Mouse (Mus musculus) hindbrain, embryonic 12.5 days (tissue): Measurements from ENCODE around the gene Utrn. TPM values are rescaled to one million over a fixed set of nuclear protein-coding genes. Genes with fewer than 3 reads are reported as not detected.

ENCODE experiments used
- ATAC-seq: fragments of 200-750 bp; cut with Nextera tagmentation; 2 replicates; pipeline ENCODE4 v1.8.0; 2017; ENCODE audit warnings: moderate TSS enrichment; ENCODE audit not compliant: low FRiP score
- H3K27ac ChIP-seq: fragments of 300-500 bp; sonication (generic); 2 replicates; pipeline ENCODE4 v1.5.1; 2016; ENCODE audit warnings: mild to moderate bottlenecking
- H3K27me3 ChIP-seq: fragments of 300-500 bp; sonication (generic); 2 replicates; pipeline ENCODE4 v1.6.1; 2016; ENCODE audit warnings: mild to moderate bottlenecking
- H3K36me3 ChIP-seq: fragments of 300-500 bp; sonication (generic); 2 replicates; pipeline ENCODE4 v1.6.1; 2016; ENCODE audit warnings: mild to moderate bottlenecking
- H3K4me1 ChIP-seq: fragments of 300-500 bp; sonication (generic); 2 replicates; pipeline ENCODE4 v1.6.1; 2016
- H3K4me2 ChIP-seq: fragments of 300-500 bp; sonication (generic); replicated peaks from 2 replicates; pipeline ENCODE4 v1.6.1; 2016; ENCODE audit warnings: mild to moderate bottlenecking
- H3K4me3 ChIP-seq: fragments of 300-500 bp; sonication (generic); 2 replicates; pipeline ENCODE4 v1.5.1; 2016; ENCODE audit warnings: mild to moderate bottlenecking
- H3K9ac ChIP-seq: fragments of 300-500 bp; sonication (generic); 2 replicates; pipeline ENCODE4 v1.6.1; 2016; ENCODE audit warnings: mild to moderate bottlenecking, moderate library complexity
- H3K9me3 ChIP-seq: fragments of 300-500 bp; sonication (generic); replicated peaks from 2 replicates; pipeline ENCODE4 v1.6.1; 2016; ENCODE audit warnings: mild to moderate bottlenecking
- WGBS: fragments of 180-500 bp; shearing (Covaris S2); methylation state at CpG from one replicate; pipeline ENCODE4 v1.1.7; 2016; 5-methylcytosine and 5-hydroxymethylcytosine counted together
- polyA plus RNA-seq: library from polyadenylated mRNA; unstranded; fragments of >200 nt; fragmentation: Nextera tagmentation; extraction: Ambion mirVana; gene quantifications from 2 replicates; pipeline ENCODE4 v1.2.1, GENCODE M21; 2016

The Utrn gene
- polyA plus RNA-seq, 1 experiment from 2014 or later, result 56.0 TPM

DNA sequence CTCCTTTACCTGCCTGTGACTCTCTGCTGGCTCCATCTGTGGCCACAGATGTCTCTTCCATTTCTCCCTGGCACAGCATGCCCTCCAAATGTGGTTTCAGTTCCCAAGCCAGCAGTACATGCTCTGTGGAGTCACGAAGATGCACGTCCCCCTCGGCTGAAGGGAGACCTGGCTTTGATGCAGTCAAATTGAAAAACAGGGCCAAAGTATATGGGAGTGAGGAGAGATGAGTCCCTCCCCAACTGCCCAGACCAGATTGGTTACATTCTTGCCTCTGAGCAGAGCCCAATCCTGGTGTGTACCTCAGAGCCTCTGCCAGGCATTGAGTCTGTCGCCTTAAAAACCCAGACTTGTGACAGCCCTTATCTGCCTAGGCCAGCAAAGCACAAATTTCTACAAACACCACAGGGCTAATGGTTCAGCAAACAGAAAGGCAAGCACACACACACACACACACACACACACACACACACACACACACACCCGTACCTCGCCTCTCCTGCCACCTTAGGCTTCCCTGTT lies 42.3 kb downstream of the Utrn start:
- no peak overlapping the region for H3K4me3 ChIP-seq
- H3K4me2 ChIP-seq, result no peak overlapping the region
- no peak overlapping the region for H3K27ac ChIP-seq
- H3K9me3 ChIP-seq, result no peaks in the 10 kb centered on the region
- WGBS, result 63% methylated on average over 6 of the region's 6 CpGs
- no peak overlapping the region for H3K9ac ChIP-seq
- H3K36me3 ChIP-seq, result no peaks in the 10 kb centered on the region
- no peaks in the 10 kb centered on the region for H3K27me3 ChIP-seq
- peaks cover 3% of the 10 kb centered on the region; the same call in 1 of the 2 replicates for H3K4me1 ChIP-seq
- ATAC-seq, result no peak

GRCm38 (mm10) chr10:12824386-12824785 lies 44.8 kb downstream of the Utrn start:
- no peaks in the 10 kb centered on the region for H3K27me3 ChIP-seq
- H3K9ac ChIP-seq, result no peak overlapping the region
- ATAC-seq, result no peak
- H3K4me1 ChIP-seq, result peaks cover 3% of the 10 kb centered on the region; the same call in 1 of the 2 replicates
- no peak overlapping the region for H3K27ac ChIP-seq
- 43% methylated on average over 4 of the region's 4 CpGs for WGBS
- H3K9me3 ChIP-seq, result no peaks in the 10 kb centered on the region
- no peaks in the 10 kb centered on the region for H3K36me3 ChIP-seq
- no peak overlapping the region for H3K4me3 ChIP-seq
- H3K4me2 ChIP-seq, result no peak overlapping the region

GRCm38 (mm10) chr10:12823437-12824219 lies 45.5 kb downstream of the Utrn start:
- Histone ChIP-seq H3K27me3 (no peaks in the 10 kb centered on the region), H3K27ac (no peak overlapping the region), H3K4me3 (no peak overlapping the region), H3K9me3 (no peaks in the 10 kb centered on the region), H3K36me3 (no peaks in the 10 kb centered on the region), H3K4me2 (no peak overlapping the region), H3K9ac (no peak overlapping the region), H3K4me1 (peaks cover 3% of the 10 kb centered on the region; the same call in 1 of the 2 replicates)
- no peak for ATAC-seq
- WGBS, result 82% methylated on average over 15 of the region's 15 CpGs

DNA sequence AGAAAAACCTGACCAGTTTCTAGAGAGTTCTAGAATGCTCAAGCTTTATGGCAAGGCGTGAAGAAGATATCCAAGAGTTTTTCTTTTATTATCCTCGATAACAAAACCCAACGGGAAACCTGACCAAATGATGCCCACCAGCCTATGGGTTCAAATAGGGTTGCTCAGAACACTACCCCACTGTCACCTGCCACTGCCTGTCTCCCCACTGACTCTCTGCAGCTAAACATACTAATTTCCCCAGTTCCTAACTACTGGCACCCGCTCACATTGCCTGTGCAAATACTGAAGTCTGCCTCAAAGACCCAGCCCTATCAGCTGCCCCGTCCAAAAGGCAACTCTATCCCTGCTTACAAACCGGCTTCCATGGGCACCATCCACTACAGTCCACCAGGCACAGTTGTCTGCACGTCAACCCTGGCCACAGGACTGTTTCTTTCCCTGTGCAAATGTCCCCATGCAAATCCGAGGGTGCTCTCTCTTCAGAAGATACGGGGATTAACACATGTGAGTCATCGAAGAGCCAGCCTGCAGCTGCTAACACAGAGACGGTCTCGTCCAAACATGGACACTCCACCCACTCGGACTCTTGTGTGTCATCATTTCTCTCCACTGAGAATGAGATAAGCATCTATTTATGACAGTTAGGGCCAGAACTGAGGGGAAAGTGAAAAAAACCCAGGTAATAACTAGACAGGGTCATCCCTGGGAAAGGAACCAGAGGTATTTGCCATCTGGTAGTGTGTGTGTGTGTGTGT lies 48.0 kb downstream of the Utrn start:
- 91% methylated on average over 13 of the region's 13 CpGs for WGBS

GRCm38 (mm10) chr10:12817409-12817808 lies 51.8 kb downstream of the Utrn start:
- Histone ChIP-seq H3K27me3 (no peaks in the 10 kb centered on the region), H3K4me1 (no peaks in the 10 kb centered on the region), H3K4me2 (no peak overlapping the region), H3K9ac (no peak overlapping the region), H3K4me3 (no peak overlapping the region), H3K27ac (no peak overlapping the region), H3K36me3 (no peaks in the 10 kb centered on the region), H3K9me3 (no peaks in the 10 kb centered on the region)
- 89% methylated on average over 6 of the region's 6 CpGs for WGBS
- ATAC-seq, result 0 out of 2 replicates have a peak, but pooled peaks have one; percentile 40

More for the DNA sequence above, 48.0 kb downstream of the Utrn start:
- Histone ChIP-seq H3K4me3 (no peak overlapping the region), H3K9ac (no peak overlapping the region), H3K27me3 (no peaks in the 10 kb centered on the region), H3K4me1 (peaks cover 3% of the 10 kb centered on the region; the same call in 1 of the 2 replicates), H3K9me3 (no peaks in the 10 kb centered on the region), H3K27ac (no peak overlapping the region), H3K4me2 (no peak overlapping the region), H3K36me3 (no peaks in the 10 kb centered on the region)
- no peak for ATAC-seq

- Histone ChIP-seq H3K27ac (no peak overlapping the region), H3K4me3 (no peak overlapping the region), H3K27me3 (no peaks in the 10 kb centered on the region), H3K9me3 (no peaks in the 10 kb centered on the region), H3K4me2 (no peak overlapping the region), H3K36me3 (no peaks in the 10 kb centered on the region), H3K9ac (no peak overlapping the region), H3K4me1 (no peaks in the 10 kb centered on the region)
- ATAC-seq, result no peak
- 89% methylated on average over 6 of the region's 6 CpGs for WGBS
Observed at GRCm38 (mm10) chr10:12816530-12816929, 52.6 kb downstream of the Utrn start.

DNA sequence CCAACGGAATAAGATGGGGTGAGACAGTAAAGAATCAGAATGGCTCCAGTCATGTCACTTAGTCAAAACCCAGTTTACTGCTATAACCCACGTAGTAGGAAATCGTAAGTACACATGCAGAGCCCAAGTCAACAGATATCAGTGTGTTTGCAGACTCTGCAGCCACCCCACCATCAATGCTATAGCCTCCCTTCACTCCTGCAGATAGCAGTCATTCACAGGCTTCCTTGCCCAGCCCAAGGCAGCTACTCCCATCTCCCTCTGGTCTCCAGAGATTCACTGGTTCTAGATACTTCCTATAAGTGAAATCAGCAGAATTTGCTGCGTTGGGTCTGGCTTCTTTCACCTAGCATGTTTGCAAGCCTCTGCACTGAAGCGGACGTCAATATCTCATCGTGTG lies 54.8 kb downstream of the Utrn start:
- H3K4me3 ChIP-seq, result no peak overlapping the region
- no peaks in the 10 kb centered on the region for H3K36me3 ChIP-seq
- no peaks in the 10 kb centered on the region for H3K9me3 ChIP-seq
- no peak overlapping the region for H3K4me2 ChIP-seq
- whole genome bisulfite sequencing, result 96% methylated on average over 7 of the region's 7 CpGs
- no peak for ATAC-seq
- no peaks in the 10 kb centered on the region for H3K27me3 ChIP-seq
- H3K9ac ChIP-seq, result no peak overlapping the region
- no peak overlapping the region for H3K27ac ChIP-seq
- H3K4me1 ChIP-seq, result no peaks in the 10 kb centered on the region

DNA sequence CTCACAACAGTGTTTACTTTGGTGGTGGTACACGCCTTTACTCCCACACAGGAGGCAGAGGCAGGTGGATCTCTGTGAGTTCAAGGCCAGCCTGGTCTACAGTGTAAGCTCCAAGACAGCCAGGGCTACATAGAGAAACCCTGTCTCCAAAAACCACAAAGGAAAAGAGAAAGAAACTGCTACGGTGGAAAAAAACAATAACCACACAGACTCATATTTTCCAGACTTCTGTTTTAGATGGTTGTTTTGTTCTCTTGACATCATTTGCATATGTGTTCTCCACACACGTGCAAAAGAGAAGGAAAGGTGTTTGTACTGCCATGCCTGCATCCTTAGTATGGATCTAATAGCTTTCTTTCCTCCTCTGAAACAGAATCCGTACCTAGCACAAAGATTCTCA lies 55.3 kb downstream of the Utrn start:
- ATAC-seq, result no peak
- H3K27ac ChIP-seq, result no peak overlapping the region
- H3K4me3 ChIP-seq, result no peak overlapping the region
- H3K27me3 ChIP-seq, result no peaks in the 10 kb centered on the region
- no peak overlapping the region for H3K9ac ChIP-seq
- H3K4me2 ChIP-seq, result no peak overlapping the region
- WGBS, result 91% methylated on average over 4 of the region's 4 CpGs
- no peaks in the 10 kb centered on the region for H3K36me3 ChIP-seq
- H3K9me3 ChIP-seq, result no peaks in the 10 kb centered on the region
- H3K4me1 ChIP-seq, result no peaks in the 10 kb centered on the region

DNA sequence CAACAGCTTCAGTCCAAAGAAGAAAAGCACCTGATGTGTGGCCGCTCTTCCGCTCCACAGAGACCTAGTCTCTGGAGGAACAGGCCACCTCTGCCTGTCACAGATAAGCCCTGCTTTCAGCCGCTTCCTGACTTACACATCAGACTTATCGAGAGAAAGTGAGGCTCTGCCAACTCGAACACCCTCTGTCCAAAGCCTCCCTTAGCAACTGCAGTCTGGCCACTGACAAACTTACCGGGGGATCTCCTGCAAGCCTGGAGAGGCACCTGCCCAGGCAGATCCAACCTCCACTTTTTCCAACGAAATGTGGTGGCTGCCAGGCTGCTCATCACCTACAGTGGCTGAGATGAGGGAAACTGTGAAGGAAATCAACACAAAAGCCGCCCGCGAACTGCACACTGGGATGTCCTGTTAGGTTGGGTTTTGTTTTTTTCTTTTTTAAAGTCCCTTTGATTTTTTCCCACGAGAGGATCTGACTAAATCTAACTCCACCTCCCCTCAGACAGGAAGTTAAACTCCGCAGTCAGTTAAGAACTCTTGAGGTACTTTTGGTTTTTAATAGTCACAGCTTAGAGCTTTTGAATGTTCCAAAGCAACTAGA lies 55.9 kb downstream of the Utrn start:
- Histone ChIP-seq H3K36me3 (no peaks in the 10 kb centered on the region), H3K4me3 (no peak overlapping the region), H3K27me3 (no peaks in the 10 kb centered on the region), H3K27ac (no peak overlapping the region), H3K4me1 (no peaks in the 10 kb centered on the region), H3K4me2 (no peak overlapping the region), H3K9me3 (no peaks in the 10 kb centered on the region), H3K9ac (no peak overlapping the region)
- WGBS, result 77% methylated on average over 12 of the region's 12 CpGs
- no peak for ATAC-seq

- no peak for ATAC-seq
- H3K9me3 ChIP-seq, result no peaks in the 10 kb centered on the region
- no peaks in the 10 kb centered on the region for H3K4me1 ChIP-seq
- H3K27ac ChIP-seq, result no peak overlapping the region
- no peaks in the 10 kb centered on the region for H3K27me3 ChIP-seq
- no peak overlapping the region for H3K4me2 ChIP-seq
- 81% methylated on average over 5 of the region's 5 CpGs for WGBS
- no peak overlapping the region for H3K4me3 ChIP-seq
- no peaks in the 10 kb centered on the region for H3K36me3 ChIP-seq
- no peak overlapping the region for H3K9ac ChIP-seq
Observed at GRCm38 (mm10) chr10:12812680-12813079, 56.5 kb downstream of the Utrn start.

GRCm38 (mm10) chr10:12810816-12811215 lies 58.3 kb downstream of the Utrn start:
- no peaks in the 10 kb centered on the region; the same call in none of the 2 replicates for H3K4me1 ChIP-seq
- no peak overlapping the region for H3K9ac ChIP-seq
- H3K4me2 ChIP-seq, result no peak overlapping the region
- no peak overlapping the region for H3K4me3 ChIP-seq
- no peaks in the 10 kb centered on the region for H3K36me3 ChIP-seq
- no peak for ATAC-seq
- H3K9me3 ChIP-seq, result no peaks in the 10 kb centered on the region
- WGBS, result 86% methylated on average over 2 of the region's 2 CpGs
- no peaks in the 10 kb centered on the region for H3K27me3 ChIP-seq
- no peak overlapping the region for H3K27ac ChIP-seq

DNA sequence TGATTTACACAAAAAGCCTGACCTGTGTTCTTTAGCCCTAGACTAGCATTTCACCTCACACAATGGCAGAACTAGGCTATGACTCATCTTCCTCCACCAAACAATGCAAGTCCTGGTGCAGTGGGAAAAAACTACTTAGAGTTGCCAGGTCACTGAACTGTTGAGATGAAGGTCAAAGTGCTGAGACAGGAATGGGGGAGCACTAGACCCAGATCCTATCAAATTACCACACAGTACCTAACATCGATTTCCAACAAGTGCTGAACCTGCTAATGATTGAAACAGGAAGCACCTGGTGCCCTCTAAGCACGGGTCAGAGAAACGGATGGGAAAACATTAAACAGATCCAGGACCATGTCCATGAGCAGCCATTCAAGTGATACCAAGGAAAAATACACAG lies 59.5 kb downstream of the Utrn start:
- no peaks in the 10 kb centered on the region for H3K36me3 ChIP-seq
- ATAC-seq, result no peak
- no peaks in the 10 kb centered on the region; the same call in none of the 2 replicates for H3K4me1 ChIP-seq
- no peaks in the 10 kb centered on the region for H3K27me3 ChIP-seq
- WGBS, result 77% methylated on average over 3 of the region's 3 CpGs
- H3K9me3 ChIP-seq, result no peaks in the 10 kb centered on the region
- no peak overlapping the region for H3K9ac ChIP-seq
- H3K27ac ChIP-seq, result no peak overlapping the region
- H3K4me2 ChIP-seq, result no peak overlapping the region
- H3K4me3 ChIP-seq, result no peak overlapping the region
